Mouse (Mus musculus): ENCODE measurements at regions not wholly inside any gene's neighbourhood (a gene's known extent, or its start where the extent isn't known, plus 50 kb on each side); places are given as distances from the start of the nearest gene placed in this dataset.
A peak's percentile ranks its signal among the peaks of the same experiment; 100 is the strongest.
"Not testable (repeated sequence)": the region's sequence is repeated elsewhere in the genome, so short reads cannot be mapped to it uniquely, and the experiment has no call there.

GRCm38 (mm10) chr17:17004632-17005265, 59.2 kb upstream of the Zfp960 start:
- H3K27me3 ChIP-seq (ENCODE audit: control insufficient read depth, insufficient read depth, low read length); H3K27ac ChIP-seq (ENCODE audit: low read depth, low read length); H3K36me3 ChIP-seq (ENCODE audit: control insufficient read depth, insufficient read depth, low read length); H3K9me3 ChIP-seq (ENCODE audit: control insufficient read depth, low read length); H3K4me1 ChIP-seq (ENCODE audit: control insufficient read depth, insufficient read depth, low read length): not testable (repeated sequence)
- H3K4me3 ChIP-seq (ENCODE audit: low read depth, low read length) = peak overlapping the region; percentile 44
- WGBS = 4% methylated on average over 16 of the region's 16 CpGs
- peak overlapping the region; percentile 55 for H3K4me2 ChIP-seq (ENCODE audit: low read depth, low read length)
- H3K9ac ChIP-seq (replicated peaks; ENCODE audit: low read depth, low read length) = peak overlapping the region; percentile 39; the same call in 1 of the 2 replicates
- ATAC-seq (ENCODE audit: low read depth) = peak; percentile 100

- not testable (repeated sequence) for H3K4me1 ChIP-seq (ENCODE audit: control insufficient read depth, insufficient read depth, low read length); H3K27me3 ChIP-seq (ENCODE audit: control insufficient read depth, insufficient read depth, low read length); H3K36me3 ChIP-seq (ENCODE audit: control insufficient read depth, insufficient read depth, low read length); H3K9me3 ChIP-seq (ENCODE audit: control insufficient read depth, low read length)
- peak overlapping the region; percentile 55 for H3K4me2 ChIP-seq (ENCODE audit: low read depth, low read length)
- 0 out of 2 replicates have a peak overlapping the region, but pooled peaks have one; percentile 5 for H3K27ac ChIP-seq (ENCODE audit: low read depth, low read length)
- H3K4me3 ChIP-seq (ENCODE audit: low read depth, low read length) = peak overlapping the region; percentile 44
- 0 out of 2 replicates have a peak, but pooled peaks have one; percentile 3 for ATAC-seq (ENCODE audit: low read depth)
- WGBS = 7% methylated on average over 8 of the region's 11 CpGs
- peak overlapping the region; percentile 39; the same call in 1 of the 2 replicates for H3K9ac ChIP-seq (replicated peaks; ENCODE audit: low read depth, low read length)
Measured at GRCm38 (mm10) chr17:17005267-17005666, 58.6 kb upstream of the Zfp960 start.
